Mouse (Mus musculus) embryonic facial prominence, embryonic 10.5 days (tissue): ENCODE measurements around the gene Rnft1. TPM values are rescaled to one million over a fixed set of nuclear protein-coding genes. Genes with fewer than 3 reads are reported as not detected.
"Not testable (repeated sequence)": the region's sequence is repeated elsewhere in the genome, so short reads cannot be mapped to it uniquely, and the experiment has no call there.

Experiments
- DNase-seq: peaks from one replicate; pipeline ENCODE4 v3.0.0-alpha.2; 2017; ENCODE audit warnings: low spot score
- H3K27ac ChIP-seq: fragments of 300-500 bp; sonication (generic); replicated peaks from 2 replicates; pipeline ENCODE4 v1.5.1; 2016; ENCODE audit warnings: mild to moderate bottlenecking
- H3K27me3 ChIP-seq: fragments of 300-500 bp; sonication (generic); replicated peaks from 2 replicates; pipeline ENCODE4 v1.6.1; 2016; ENCODE audit warnings: low read depth, mild to moderate bottlenecking; ENCODE audit not compliant: poor library complexity, severe bottlenecking
- H3K36me3 ChIP-seq: fragments of 300-500 bp; sonication (generic); replicated peaks from 2 replicates; pipeline ENCODE4 v1.6.1; 2016; ENCODE audit warnings: mild to moderate bottlenecking, moderate library complexity
- H3K4me1 ChIP-seq: fragments of 300-500 bp; sonication (generic); 2 replicates; pipeline ENCODE4 v1.6.1; 2016
- H3K4me3 ChIP-seq: fragments of 300-500 bp; sonication (generic); 2 replicates; pipeline ENCODE4 v1.5.1; 2016; ENCODE audit warnings: mild to moderate bottlenecking, moderate library complexity
- H3K9me3 ChIP-seq: fragments of 300-500 bp; sonication (generic); 2 replicates; pipeline ENCODE4 v1.6.1; 2016; ENCODE audit warnings: mild to moderate bottlenecking
- WGBS: fragments of 180-500 bp; shearing (Covaris S2); methylation state at CpG from one replicate; pipeline ENCODE4 v1.1.7; 2016; 5-methylcytosine and 5-hydroxymethylcytosine counted together
- polyA plus RNA-seq: library from polyadenylated mRNA; unstranded; fragments of >200 nt; fragmentation: Nextera tagmentation; extraction: Ambion mirVana; gene quantifications from 2 replicates; pipeline ENCODE4 v1.2.1, GENCODE M21; 2016

Gene Rnft1
- 23.2 and 27.0 TPM in 2 replicates for polyA plus RNA-seq

DNA sequence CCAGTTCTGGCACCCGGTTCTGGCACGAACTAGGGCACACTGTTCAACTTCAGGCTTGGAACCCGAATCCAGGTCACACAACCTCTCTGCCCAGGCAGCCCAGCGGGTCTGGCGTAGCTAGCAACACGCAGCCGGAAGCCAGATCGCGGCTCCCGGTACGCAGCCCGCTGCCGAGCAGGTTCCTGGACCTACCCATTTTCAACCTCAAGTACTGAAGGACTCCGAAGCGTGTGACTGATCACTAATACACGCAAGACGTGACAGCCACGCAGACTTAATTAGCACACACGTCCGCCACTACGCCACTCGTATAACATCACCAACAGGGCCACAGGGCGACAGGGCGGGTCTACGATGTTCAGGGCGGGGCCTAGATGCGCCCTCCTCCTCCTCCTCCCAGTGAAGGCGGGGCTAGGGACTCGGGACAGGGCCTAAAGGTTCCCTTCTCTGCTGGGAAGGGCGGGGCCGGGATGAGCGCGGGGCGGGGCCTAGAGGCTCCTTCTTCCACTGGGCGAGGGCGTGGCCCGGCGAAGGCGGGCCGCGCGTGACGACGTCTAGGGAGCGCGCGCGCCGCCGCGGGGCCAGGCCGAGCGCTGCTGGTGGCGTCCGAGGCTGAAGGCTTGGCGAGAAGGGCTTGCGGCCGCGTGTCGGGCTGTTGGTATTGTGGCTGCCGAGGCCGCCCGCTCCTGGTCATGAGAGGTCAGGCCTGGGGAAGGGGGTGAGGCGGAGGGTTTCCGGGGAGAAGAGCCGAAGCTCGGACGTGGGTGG, at the start of gene Rnft1:
Gene Rnft1 (plus strand): TSS at position 557 of the 768 bp plus-strand sequence.
- peak; percentile 100 for DNase-seq
- Histone ChIP-seq H3K36me3 (peaks cover 3% of the 10 kb centered on the region), H3K4me3 (peak within 1 kb of the TSS; percentile 74), H3K4me1 (peaks cover 12% of the 10 kb centered on the region), H3K27ac (peak within 1 kb of the TSS; percentile 90), H3K27me3 (no peaks in the 10 kb centered on the region), H3K9me3 (no peaks in the 10 kb centered on the region)
- WGBS: under 1% methylated on average over 68 of the region's 68 CpGs

DNA sequence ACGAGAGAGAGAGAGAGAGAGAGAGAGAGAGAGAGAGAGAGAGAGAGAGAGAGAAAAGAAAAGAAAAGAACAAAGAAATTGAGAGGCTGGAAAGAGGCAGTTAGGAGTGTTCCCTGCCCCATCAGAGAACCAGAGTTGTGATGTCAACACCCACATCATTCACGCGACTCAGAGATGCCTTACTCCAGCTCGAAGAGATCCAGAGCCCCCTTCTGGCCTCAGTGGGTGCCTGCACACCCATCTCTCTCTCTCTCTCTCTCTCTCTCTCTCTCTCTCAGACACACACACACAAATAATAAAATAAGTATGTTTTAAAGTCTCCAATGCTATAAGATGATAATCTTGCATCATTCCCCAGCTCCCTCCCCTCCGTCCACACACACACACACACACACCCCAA, 47.6 kb upstream of the Rnft1 start:
- Histone ChIP-seq H3K9me3 (no peaks in the 10 kb centered on the region), H3K27me3 (no peaks in the 10 kb centered on the region), H3K36me3 (no peaks in the 10 kb centered on the region), H3K4me1 (no peaks in the 10 kb centered on the region), H3K4me3 (no peak overlapping the region), H3K27ac (no peak overlapping the region)
- 32% methylated on average over 5 of the region's 5 CpGs for WGBS
- peak; percentile 48 for DNase-seq

DNA sequence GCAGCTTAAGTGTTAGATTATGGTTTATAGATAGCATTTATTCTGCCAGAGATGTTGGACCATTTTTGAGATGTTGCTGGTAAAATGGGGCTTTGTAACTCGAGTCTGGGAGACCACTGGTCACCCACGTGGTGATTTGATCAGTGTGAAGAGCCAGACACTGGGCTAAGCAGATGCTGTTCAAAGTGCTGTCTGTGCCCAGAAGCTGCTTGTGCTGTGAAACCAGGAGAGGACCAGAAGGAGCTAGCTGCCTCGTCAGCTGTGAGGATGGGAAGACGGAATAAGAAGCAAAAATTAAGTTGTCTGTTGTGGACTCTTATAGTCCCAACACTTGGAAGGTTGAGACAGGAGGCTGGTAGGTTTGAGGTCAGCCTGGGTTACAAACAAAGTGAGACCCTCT, 46.2 kb upstream of the Rnft1 start:
- WGBS: 54% methylated on average over 4 of the region's 4 CpGs
- no peak for DNase-seq
- Histone ChIP-seq H3K9me3 (no peaks in the 10 kb centered on the region), H3K27ac (no peak overlapping the region), H3K4me1 (no peaks in the 10 kb centered on the region), H3K27me3 (no peaks in the 10 kb centered on the region), H3K4me3 (no peak overlapping the region), H3K36me3 (no peaks in the 10 kb centered on the region)

DNA sequence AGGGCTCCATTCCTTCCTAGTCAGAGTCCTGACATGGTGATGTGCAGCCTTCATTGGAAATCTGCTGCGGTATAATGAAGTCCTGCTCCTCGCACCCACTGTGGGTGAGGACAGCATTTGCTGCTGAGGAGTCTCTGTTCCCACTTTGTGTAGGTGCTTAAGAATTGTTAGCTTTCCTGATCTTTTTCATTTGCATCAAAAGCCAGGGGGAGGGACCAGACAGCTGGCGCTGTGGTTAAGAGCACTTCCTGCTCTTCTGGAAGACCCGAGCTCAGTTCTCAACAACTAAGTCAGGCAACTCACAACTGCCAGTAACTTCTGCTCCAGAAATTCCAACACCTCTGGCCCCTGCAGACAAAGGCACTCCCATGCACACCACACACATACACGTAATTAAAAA, 43.7 kb upstream of the Rnft1 start:
- WGBS: 74% methylated on average over 5 of the region's 5 CpGs
- Histone ChIP-seq H3K4me1 (no peaks in the 10 kb centered on the region), H3K9me3 (no peaks in the 10 kb centered on the region), H3K27me3 (no peaks in the 10 kb centered on the region), H3K27ac (no peak overlapping the region), H3K4me3 (no peak overlapping the region), H3K36me3 (no peaks in the 10 kb centered on the region)
- DNase-seq: no peak

DNA sequence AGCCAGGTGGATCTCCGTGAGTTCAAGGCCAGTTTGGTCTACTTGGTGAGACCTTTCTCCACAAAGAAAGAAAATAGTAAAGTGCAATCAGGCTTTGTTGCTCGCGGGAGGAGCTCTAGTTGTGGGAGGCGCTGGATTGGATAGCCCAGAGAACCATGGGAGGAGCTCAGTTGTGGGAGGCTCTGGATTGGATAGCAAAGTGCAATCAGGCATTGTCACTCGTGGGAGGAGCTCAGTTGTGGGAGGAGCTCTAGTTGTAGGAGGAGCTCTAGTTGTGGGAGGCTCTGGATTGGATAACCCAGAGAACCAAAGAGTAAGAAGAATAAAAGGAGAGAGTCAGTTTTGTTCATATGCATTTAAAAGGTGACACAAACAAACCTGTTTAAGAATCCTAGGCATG, 30.5 kb upstream of the Rnft1 start:
- no peaks in the 10 kb centered on the region for H3K4me1 ChIP-seq
- H3K36me3 ChIP-seq: no peaks in the 10 kb centered on the region
- no peak overlapping the region for H3K27ac ChIP-seq
- no peaks in the 10 kb centered on the region for H3K27me3 ChIP-seq
- no peaks in the 10 kb centered on the region for H3K9me3 ChIP-seq
- H3K4me3 ChIP-seq: no peak overlapping the region
- WGBS: 92% methylated on average over 5 of the region's 5 CpGs
- no peak for DNase-seq

- Histone ChIP-seq H3K36me3 (no peaks in the 10 kb centered on the region), H3K27ac (no peak overlapping the region), H3K4me1 (0 out of 2 replicates have a peak, but pooled peaks cover 3% of the 10 kb centered on the region), H3K9me3 (no peaks in the 10 kb centered on the region), H3K27me3 (no peaks in the 10 kb centered on the region), H3K4me3 (no peak overlapping the region)
- WGBS: 85% methylated on average over 6 of the region's 6 CpGs
- no peak for DNase-seq
Observed at GRCm38 (mm10) chr11:86457545-86457944, 26.9 kb upstream of the Rnft1 start.

- 92% methylated on average over 6 of the region's 6 CpGs for WGBS
Observed at GRCm38 (mm10) chr11:86458866-86459265, 25.6 kb upstream of the Rnft1 start.

DNA sequence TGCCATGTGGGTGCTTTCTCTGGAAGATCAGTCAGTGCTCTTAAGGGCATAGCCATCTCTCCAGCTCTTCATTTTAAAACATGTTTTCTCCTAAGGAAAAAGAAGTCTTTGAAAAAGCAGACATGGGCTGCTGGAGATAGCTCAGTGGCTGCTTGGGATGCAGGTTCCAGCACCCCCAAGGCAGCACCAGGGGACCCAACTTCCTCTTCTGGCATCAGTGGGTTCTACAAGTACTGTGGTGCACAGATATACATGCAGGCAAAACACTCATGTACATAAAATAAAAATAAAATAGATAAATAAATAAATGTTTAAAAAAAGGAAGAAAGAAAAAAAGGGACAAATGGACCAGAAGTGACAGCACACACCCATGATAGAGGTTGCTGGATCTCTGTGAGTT, 21.9 kb upstream of the Rnft1 start:
- H3K9me3 ChIP-seq: no peaks in the 10 kb centered on the region
- H3K36me3 ChIP-seq: no peaks in the 10 kb centered on the region
- H3K27me3 ChIP-seq: no peaks in the 10 kb centered on the region
- no peak for DNase-seq
- H3K4me1 ChIP-seq: 0 out of 2 replicates have a peak, but pooled peaks cover 3% of the 10 kb centered on the region
- H3K4me3 ChIP-seq: no peak overlapping the region
- H3K27ac ChIP-seq: no peak overlapping the region

More at GRCm38 (mm10) chr11:86458866-86459265, 25.6 kb upstream of the Rnft1 start:
- no peaks in the 10 kb centered on the region for H3K36me3 ChIP-seq
- DNase-seq: no peak
- H3K4me3 ChIP-seq: no peak overlapping the region
- H3K27me3 ChIP-seq: no peaks in the 10 kb centered on the region
- H3K4me1 ChIP-seq: 0 out of 2 replicates have a peak, but pooled peaks cover 3% of the 10 kb centered on the region
- H3K9me3 ChIP-seq: no peaks in the 10 kb centered on the region
- no peak overlapping the region for H3K27ac ChIP-seq

- H3K9me3 ChIP-seq, H3K4me1 ChIP-seq, H3K36me3 ChIP-seq, H3K27me3 ChIP-seq, H3K4me3 ChIP-seq, H3K27ac ChIP-seq: not testable (repeated sequence)
- WGBS: 21% methylated on average over 8 of the region's 8 CpGs
- DNase-seq: peak; percentile 78
Observed at GRCm38 (mm10) chr11:86464275-86464674, 20.2 kb upstream of the Rnft1 start.

DNA sequence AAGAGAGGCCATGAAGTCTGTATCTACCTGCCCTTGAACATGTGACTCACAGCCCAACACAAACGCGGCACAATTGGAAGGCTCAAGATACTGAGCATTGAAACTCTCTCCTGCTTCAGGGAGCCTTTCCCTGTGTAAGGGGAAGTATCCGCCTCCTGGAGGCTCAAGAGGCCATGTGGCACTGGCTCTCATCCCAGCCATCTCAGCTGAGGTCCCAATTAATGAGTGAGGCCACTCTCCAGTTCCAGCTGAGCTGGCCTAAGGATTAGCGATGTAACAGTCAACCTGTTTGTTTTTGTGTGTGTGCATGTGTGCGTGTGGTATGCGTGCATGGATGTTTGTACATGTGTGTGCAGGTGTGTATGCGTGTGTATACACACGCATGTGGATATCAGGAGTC, 16.1 kb upstream of the Rnft1 start:
- Histone ChIP-seq H3K9me3 (no peaks in the 10 kb centered on the region), H3K4me3 (no peak overlapping the region), H3K27ac (no peak overlapping the region), H3K36me3 (no peaks in the 10 kb centered on the region), H3K4me1 (peaks cover 8% of the 10 kb centered on the region; the same call in 1 of the 2 replicates), H3K27me3 (no peaks in the 10 kb centered on the region)
- no peak for DNase-seq
- 84% methylated on average over 8 of the region's 8 CpGs for WGBS

GRCm38 (mm10) chr11:86468971-86469370, 15.5 kb upstream of the Rnft1 start:
- no peaks in the 10 kb centered on the region for H3K27me3 ChIP-seq
- H3K4me3 ChIP-seq: no peak overlapping the region
- 74% methylated on average over 4 of the region's 4 CpGs for WGBS
- no peak overlapping the region for H3K27ac ChIP-seq
- no peaks in the 10 kb centered on the region for H3K36me3 ChIP-seq
- H3K9me3 ChIP-seq: no peaks in the 10 kb centered on the region
- peaks cover 8% of the 10 kb centered on the region; the same call in 1 of the 2 replicates for H3K4me1 ChIP-seq
- DNase-seq: no peak

DNA sequence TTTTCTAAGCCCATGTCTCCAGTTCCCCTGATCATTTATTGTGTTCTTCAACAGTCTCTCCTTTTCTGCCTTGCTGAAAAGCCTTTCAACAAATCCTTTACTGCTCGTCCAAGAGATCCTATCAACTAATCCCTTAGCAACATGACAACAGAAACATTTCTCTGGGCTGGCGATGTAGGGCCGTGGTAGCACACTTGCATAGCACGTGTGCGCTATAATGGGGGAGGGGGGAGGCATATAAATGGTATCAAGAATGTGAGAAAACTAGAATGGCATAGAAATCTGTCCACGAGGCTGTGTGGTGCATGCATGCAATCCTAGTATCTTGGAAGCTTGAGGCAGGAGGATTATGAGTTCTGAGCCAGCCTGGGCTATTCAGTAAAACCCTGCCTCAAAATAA, 12.7 kb upstream of the Rnft1 start:
- 72% methylated on average over 6 of the region's 6 CpGs for WGBS
- Histone ChIP-seq H3K9me3 (no peaks in the 10 kb centered on the region), H3K27ac (no peak overlapping the region), H3K4me3 (no peak overlapping the region), H3K27me3 (no peaks in the 10 kb centered on the region), H3K4me1 (peaks cover 8% of the 10 kb centered on the region; the same call in 1 of the 2 replicates), H3K36me3 (no peaks in the 10 kb centered on the region)
- no peak for DNase-seq

GRCm38 (mm10) chr11:86472771-86473171, 11.7 kb upstream of the Rnft1 start:
- peaks cover 8% of the 10 kb centered on the region; the same call in 1 of the 2 replicates for H3K4me1 ChIP-seq
- H3K4me3 ChIP-seq: peak overlapping the region; percentile 29; the same call in 1 of the 2 replicates
- H3K27me3 ChIP-seq: no peaks in the 10 kb centered on the region
- peak; percentile 21 for DNase-seq
- H3K36me3 ChIP-seq: no peaks in the 10 kb centered on the region
- no peaks in the 10 kb centered on the region for H3K9me3 ChIP-seq
- 37% methylated on average over 7 of the region's 7 CpGs for WGBS
- no peak overlapping the region for H3K27ac ChIP-seq
